Mouse (Mus musculus) neural tube, embryonic 13.5 days (tissue): ENCODE measurements around the gene Rnls. TPM values are rescaled to one million over a fixed set of nuclear protein-coding genes. Genes with fewer than 3 reads are reported as not detected.

Experiments used
- ATAC-seq: fragments of 200-750 bp; cut with Nextera tagmentation; 2 replicates; pipeline ENCODE4 v1.8.0; 2017; ENCODE audit warnings: low read depth, mild to moderate bottlenecking, moderate TSS enrichment, moderate library complexity
- H3K27ac ChIP-seq: fragments of 300-500 bp; sonication (generic); replicated peaks from 2 replicates; pipeline ENCODE4 v1.5.1; 2015; ENCODE audit warnings: moderate library complexity, mild to moderate bottlenecking, inconsistent platforms
- H3K27me3 ChIP-seq: fragments of 300-500 bp; sonication (generic); 2 replicates; pipeline ENCODE4 v1.6.1; 2015; ENCODE audit warnings: mild to moderate bottlenecking, inconsistent platforms
- H3K36me3 ChIP-seq: fragments of 300-500 bp; sonication (generic); 2 replicates; pipeline ENCODE4 v1.6.1; 2015; ENCODE audit warnings: mild to moderate bottlenecking, inconsistent platforms
- H3K4me1 ChIP-seq: fragments of 300-500 bp; sonication (generic); replicated peaks from 2 replicates; pipeline ENCODE4 v1.6.1; 2015; ENCODE audit warnings: inconsistent platforms
- H3K4me2 ChIP-seq: fragments of 300-500 bp; sonication (generic); 2 replicates; pipeline ENCODE4 v1.6.1; 2015; ENCODE audit warnings: inconsistent platforms, mild to moderate bottlenecking, moderate library complexity
- H3K4me3 ChIP-seq: fragments of 300-500 bp; sonication (generic); 2 replicates; pipeline ENCODE4 v1.5.1; 2015; ENCODE audit warnings: mild to moderate bottlenecking, inconsistent platforms
- H3K9ac ChIP-seq: fragments of 300-500 bp; sonication (generic); 2 replicates; pipeline ENCODE4 v1.6.1; 2015; ENCODE audit warnings: moderate library complexity, mild to moderate bottlenecking, inconsistent platforms
- H3K9me3 ChIP-seq: fragments of 300-500 bp; sonication (generic); 2 replicates; pipeline ENCODE4 v1.6.1; 2016; ENCODE audit warnings: inconsistent platforms
- WGBS: fragments of 180-500 bp; shearing (Covaris S2); methylation state at CpG from one replicate; pipeline ENCODE4 v1.1.7; 2015; 5-methylcytosine and 5-hydroxymethylcytosine counted together
- polyA plus RNA-seq: library from polyadenylated mRNA; unstranded; fragments of >200 nt; fragmentation: Nextera tagmentation; extraction: Ambion mirVana; gene quantifications from 2 replicates; pipeline ENCODE4 v1.2.1, GENCODE M21; 2015

Rnls gene
- polyA plus RNA-seq, 1 experiment from 2014 or later = 10.2 TPM

GRCm38 (mm10) chr19:33253893-33254292 is 138.2 kb downstream of the Rnls start:
- no peaks in the 10 kb centered on the region for H3K9me3 ChIP-seq
- no peak overlapping the region for H3K9ac ChIP-seq
- H3K27ac ChIP-seq = no peak overlapping the region
- ATAC-seq = no peak
- 65% methylated on average over 5 of the region's 5 CpGs for WGBS
- no peak overlapping the region for H3K4me3 ChIP-seq
- H3K36me3 ChIP-seq = no peaks in the 10 kb centered on the region
- no peak overlapping the region for H3K4me2 ChIP-seq
- no peaks in the 10 kb centered on the region for H3K4me1 ChIP-seq
- no peaks in the 10 kb centered on the region for H3K27me3 ChIP-seq

- 87% methylated on average over 5 of the region's 5 CpGs for WGBS
- ATAC-seq = no peak
- H3K36me3 ChIP-seq = no peaks in the 10 kb centered on the region
Measured at GRCm38 (mm10) chr19:33252226-33252625, 139.9 kb downstream of the Rnls start.

GRCm38 (mm10) chr19:33244196-33244595 is 147.9 kb downstream of the Rnls start:
- no peak overlapping the region for H3K27ac ChIP-seq
- H3K9me3 ChIP-seq = no peaks in the 10 kb centered on the region
- no peak overlapping the region for H3K4me3 ChIP-seq
- H3K27me3 ChIP-seq = no peaks in the 10 kb centered on the region
- ATAC-seq = no peak
- no peaks in the 10 kb centered on the region for H3K4me1 ChIP-seq
- H3K36me3 ChIP-seq = no peaks in the 10 kb centered on the region
- WGBS = 82% methylated on average over 2 of the region's 2 CpGs
- H3K9ac ChIP-seq = no peak overlapping the region
- H3K4me2 ChIP-seq = no peak overlapping the region

More at GRCm38 (mm10) chr19:33252226-33252625, 139.9 kb downstream of the Rnls start:
- Histone ChIP-seq H3K4me1 (no peaks in the 10 kb centered on the region), H3K4me3 (no peak overlapping the region), H3K27me3 (no peaks in the 10 kb centered on the region), H3K27ac (no peak overlapping the region), H3K4me2 (no peak overlapping the region), H3K9me3 (no peaks in the 10 kb centered on the region), H3K9ac (no peak overlapping the region)

- Histone ChIP-seq H3K27me3 (no peaks in the 10 kb centered on the region), H3K27ac (no peak overlapping the region), H3K4me3 (no peak overlapping the region), H3K4me1 (no peaks in the 10 kb centered on the region), H3K4me2 (no peak overlapping the region), H3K9me3 (no peaks in the 10 kb centered on the region), H3K9ac (no peak overlapping the region), H3K36me3 (no peaks in the 10 kb centered on the region)
- no peak for ATAC-seq
- 89% methylated on average over 2 of the region's 2 CpGs for WGBS
Measured at GRCm38 (mm10) chr19:33240386-33240785, 151.7 kb downstream of the Rnls start.

- no peak for ATAC-seq
- no peak overlapping the region for H3K4me2 ChIP-seq
- H3K27ac ChIP-seq = no peak overlapping the region
- no peak overlapping the region for H3K4me3 ChIP-seq
- no peaks in the 10 kb centered on the region for H3K36me3 ChIP-seq
- 88% methylated on average over 3 of the region's 3 CpGs for WGBS
- no peaks in the 10 kb centered on the region for H3K27me3 ChIP-seq
- H3K4me1 ChIP-seq = no peaks in the 10 kb centered on the region
- no peak overlapping the region for H3K9ac ChIP-seq
- no peaks in the 10 kb centered on the region for H3K9me3 ChIP-seq
Measured at GRCm38 (mm10) chr19:33232902-33233301, 159.2 kb downstream of the Rnls start.

GRCm38 (mm10) chr19:33231303-33231702 is 160.8 kb downstream of the Rnls start:
- H3K4me1 ChIP-seq = no peaks in the 10 kb centered on the region
- 46% methylated on average over 6 of the region's 6 CpGs for WGBS
- H3K4me2 ChIP-seq = no peak overlapping the region
- H3K27me3 ChIP-seq = no peaks in the 10 kb centered on the region
- H3K9me3 ChIP-seq = no peaks in the 10 kb centered on the region
- H3K36me3 ChIP-seq = no peaks in the 10 kb centered on the region
- ATAC-seq = no peak
- H3K27ac ChIP-seq = no peak overlapping the region
- no peak overlapping the region for H3K4me3 ChIP-seq
- no peak overlapping the region for H3K9ac ChIP-seq

GRCm38 (mm10) chr19:33227004-33227403 is 165.1 kb downstream of the Rnls start:
- ATAC-seq = peak; percentile 93
- H3K27ac ChIP-seq = no peak overlapping the region
- no peaks in the 10 kb centered on the region for H3K36me3 ChIP-seq
- 3% methylated on average over 3 of the region's 3 CpGs for WGBS
- H3K9me3 ChIP-seq = no peaks in the 10 kb centered on the region
- no peak overlapping the region for H3K9ac ChIP-seq
- peaks cover 21% of the 10 kb centered on the region for H3K4me1 ChIP-seq
- no peak overlapping the region for H3K4me3 ChIP-seq
- no peaks in the 10 kb centered on the region for H3K27me3 ChIP-seq
- H3K4me2 ChIP-seq = no peak overlapping the region

GRCm38 (mm10) chr19:33225858-33226705 is 166.0 kb downstream of the Rnls start:
- H3K27me3 ChIP-seq = no peaks in the 10 kb centered on the region
- no peak overlapping the region for H3K27ac ChIP-seq
- peaks cover 21% of the 10 kb centered on the region for H3K4me1 ChIP-seq
- H3K4me2 ChIP-seq = no peak overlapping the region
- H3K4me3 ChIP-seq = no peak overlapping the region
- ATAC-seq = no peak
- H3K36me3 ChIP-seq = no peaks in the 10 kb centered on the region
- H3K9ac ChIP-seq = no peak overlapping the region
- WGBS = 80% methylated on average over 5 of the region's 5 CpGs
- no peaks in the 10 kb centered on the region for H3K9me3 ChIP-seq

GRCm38 (mm10) chr19:33225002-33225376 is 167.1 kb downstream of the Rnls start:
- peaks cover 21% of the 10 kb centered on the region for H3K4me1 ChIP-seq
- no peaks in the 10 kb centered on the region for H3K36me3 ChIP-seq
- ATAC-seq = no peak
- WGBS = 92% methylated on average over 9 of the region's 9 CpGs
- no peaks in the 10 kb centered on the region for H3K9me3 ChIP-seq
- H3K9ac ChIP-seq = no peak overlapping the region
- H3K4me3 ChIP-seq = no peak overlapping the region
- H3K27me3 ChIP-seq = no peaks in the 10 kb centered on the region
- H3K4me2 ChIP-seq = no peak overlapping the region
- H3K27ac ChIP-seq = no peak overlapping the region

- ATAC-seq = peak; percentile 75; the same call in 1 of the 2 replicates
- Histone ChIP-seq H3K4me3 (no peak overlapping the region), H3K9me3 (no peaks in the 10 kb centered on the region), H3K4me1 (peaks cover 21% of the 10 kb centered on the region), H3K27ac (no peak overlapping the region), H3K4me2 (0 out of 2 replicates have a peak overlapping the region, but pooled peaks have one; percentile 9), H3K9ac (no peak overlapping the region), H3K36me3 (no peaks in the 10 kb centered on the region), H3K27me3 (no peaks in the 10 kb centered on the region)
- WGBS = 63% methylated on average over 8 of the region's 8 CpGs
Measured at GRCm38 (mm10) chr19:33224181-33225001, 167.7 kb downstream of the Rnls start.

GRCm38 (mm10) chr19:33223766-33224165 is 168.3 kb downstream of the Rnls start:
- 80% methylated on average over 5 of the region's 5 CpGs for WGBS
- H3K4me2 ChIP-seq = 0 out of 2 replicates have a peak overlapping the region, but pooled peaks have one; percentile 9
- no peak overlapping the region for H3K27ac ChIP-seq
- no peaks in the 10 kb centered on the region for H3K36me3 ChIP-seq
- ATAC-seq = no peak
- H3K4me3 ChIP-seq = no peak overlapping the region
- peaks cover 21% of the 10 kb centered on the region for H3K4me1 ChIP-seq
- no peaks in the 10 kb centered on the region for H3K9me3 ChIP-seq
- no peak overlapping the region for H3K9ac ChIP-seq
- no peaks in the 10 kb centered on the region for H3K27me3 ChIP-seq

- Histone ChIP-seq H3K9me3 (no peaks in the 10 kb centered on the region), H3K27me3 (no peaks in the 10 kb centered on the region), H3K36me3 (no peaks in the 10 kb centered on the region), H3K9ac (no peak overlapping the region), H3K27ac (no peak overlapping the region), H3K4me2 (no peak overlapping the region), H3K4me3 (no peak overlapping the region), H3K4me1 (peaks cover 21% of the 10 kb centered on the region)
- ATAC-seq = no peak
- 81% methylated on average over 6 of the region's 6 CpGs for WGBS
Measured at GRCm38 (mm10) chr19:33223276-33223675, 168.8 kb downstream of the Rnls start.
